Mouse (Mus musculus) midbrain, embryonic 15.5 days (tissue): ENCODE results near the gene Abhd14a. TPM values are rescaled to one million over a fixed set of nuclear protein-coding genes. Genes with fewer than 3 reads are reported as not detected.
"Not testable (repeated sequence)": the region's sequence is repeated elsewhere in the genome, so short reads cannot be mapped to it uniquely, and the experiment has no call there.

Experiments
- ATAC-seq: fragments of 200-750 bp; cut with Nextera tagmentation; replicated peaks from 2 replicates; pipeline ENCODE4 v1.8.0; 2017; ENCODE audit warnings: moderate TSS enrichment
- H3K27ac ChIP-seq: fragments of 300-500 bp; sonication (generic); 2 replicates; pipeline ENCODE4 v1.5.1; 2015; ENCODE audit warnings: mild to moderate bottlenecking, inconsistent platforms
- H3K27me3 ChIP-seq: fragments of 300-500 bp; sonication (generic); replicated peaks from 2 replicates; pipeline ENCODE4 v1.6.1; 2015; ENCODE audit warnings: inconsistent platforms
- H3K36me3 ChIP-seq: fragments of 300-500 bp; sonication (generic); replicated peaks from 2 replicates; pipeline ENCODE4 v1.6.1; 2015; ENCODE audit warnings: inconsistent platforms
- H3K4me1 ChIP-seq: fragments of 300-500 bp; sonication (generic); 2 replicates; pipeline ENCODE4 v1.6.1; 2015; ENCODE audit warnings: inconsistent platforms
- H3K4me2 ChIP-seq: fragments of 300-500 bp; sonication (generic); 2 replicates; pipeline ENCODE4 v1.6.1; 2015; ENCODE audit warnings: inconsistent platforms, mild to moderate bottlenecking, moderate library complexity
- H3K4me3 ChIP-seq: fragments of 300-500 bp; sonication (generic); 2 replicates; pipeline ENCODE4 v1.5.1; 2015; ENCODE audit warnings: mild to moderate bottlenecking, inconsistent platforms
- H3K9ac ChIP-seq: fragments of 300-500 bp; sonication (generic); 2 replicates; pipeline ENCODE4 v1.6.1; 2015; ENCODE audit warnings: mild to moderate bottlenecking, inconsistent platforms
- H3K9me3 ChIP-seq: fragments of 300-500 bp; sonication (generic); 2 replicates; pipeline ENCODE4 v1.6.1; 2016; ENCODE audit warnings: inconsistent platforms
- WGBS: fragments of 180-500 bp; shearing (Covaris S2); methylation state at CpG from one replicate; pipeline ENCODE4 v1.1.7; 2015; ENCODE audit warnings: mixed read lengths; 5-methylcytosine and 5-hydroxymethylcytosine counted together
- polyA plus RNA-seq: library from polyadenylated mRNA; unstranded; fragments of >200 nt; fragmentation: Nextera tagmentation; extraction: Ambion mirVana; gene quantifications from 2 replicates; pipeline ENCODE4 v1.2.1, GENCODE M21; 2015

Abhd14a gene
- polyA plus RNA-seq = 71.2 and 71.3 TPM in 2 replicates

DNA sequence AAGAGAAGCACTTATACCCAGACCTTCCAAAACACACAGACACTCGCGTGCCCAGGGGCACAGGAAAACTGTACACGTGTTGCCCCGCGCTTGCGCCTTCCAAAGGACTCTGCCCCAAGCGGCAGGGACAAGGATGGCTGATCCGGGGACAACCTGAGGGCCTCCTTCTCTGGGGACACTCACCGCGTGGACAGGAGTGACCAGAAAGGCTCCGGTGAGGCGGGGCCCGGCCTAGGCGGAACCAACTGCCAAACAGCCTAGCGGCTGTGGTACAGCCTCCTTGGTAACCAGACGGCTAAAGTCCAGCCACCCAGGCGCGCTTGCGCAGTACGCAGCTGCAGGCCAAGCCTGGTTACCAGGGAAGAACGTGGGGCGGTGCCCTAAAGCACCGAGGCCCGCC, at the start of gene Abhd14a, which contains the start of gene Abhd14b:
TSS of gene Abhd14a (minus strand) at position 331 of the 400 bp plus-strand sequence.
TSS of gene Abhd14b (plus strand) at position 112 of the 400 bp plus-strand sequence.
- ATAC-seq = peak; percentile 81
- Histone ChIP-seq H3K9me3 (no peaks in the 10 kb centered on the region), H3K27me3 (no peaks in the 10 kb centered on the region), H3K9ac (peak within 1 kb of the TSS; percentile 66), H3K4me3 (peak within 1 kb of the TSS; percentile 45), H3K27ac (peak within 1 kb of the TSS; percentile 70), H3K36me3 (no peaks in the 10 kb centered on the region), H3K4me2 (peak within 1 kb of the TSS; percentile 76), H3K4me1 (peaks cover 34% of the 10 kb centered on the region)
- under 1% methylated on average over 24 of the region's 24 CpGs for WGBS

- peaks cover 16% of the 10 kb centered on the region for H3K36me3 ChIP-seq
- H3K4me2 ChIP-seq, ATAC-seq, H3K9me3 ChIP-seq, H3K4me1 ChIP-seq, H3K27me3 ChIP-seq, H3K27ac ChIP-seq, H3K9ac ChIP-seq, H3K4me3 ChIP-seq: not testable (repeated sequence)
- WGBS = 86% methylated on average over 6 of the region's 6 CpGs
These were observed 40.1 kb upstream of the Abhd14a start for GRCm38 (mm10) chr9:106487602-106488001.

- WGBS = 81% methylated on average over 10 of the region's 10 CpGs
- no peak overlapping the region for H3K4me2 ChIP-seq
- H3K9ac ChIP-seq = no peak overlapping the region
- H3K4me3 ChIP-seq = no peak overlapping the region
- H3K27me3 ChIP-seq = no peaks in the 10 kb centered on the region
- H3K9me3 ChIP-seq = no peaks in the 10 kb centered on the region
- ATAC-seq = no peak
- H3K4me1 ChIP-seq = no peaks in the 10 kb centered on the region
- H3K36me3 ChIP-seq = peaks cover 20% of the 10 kb centered on the region
- no peak overlapping the region for H3K27ac ChIP-seq
These were observed 37.6 kb upstream of the Abhd14a start for GRCm38 (mm10) chr9:106485076-106485475.

DNA sequence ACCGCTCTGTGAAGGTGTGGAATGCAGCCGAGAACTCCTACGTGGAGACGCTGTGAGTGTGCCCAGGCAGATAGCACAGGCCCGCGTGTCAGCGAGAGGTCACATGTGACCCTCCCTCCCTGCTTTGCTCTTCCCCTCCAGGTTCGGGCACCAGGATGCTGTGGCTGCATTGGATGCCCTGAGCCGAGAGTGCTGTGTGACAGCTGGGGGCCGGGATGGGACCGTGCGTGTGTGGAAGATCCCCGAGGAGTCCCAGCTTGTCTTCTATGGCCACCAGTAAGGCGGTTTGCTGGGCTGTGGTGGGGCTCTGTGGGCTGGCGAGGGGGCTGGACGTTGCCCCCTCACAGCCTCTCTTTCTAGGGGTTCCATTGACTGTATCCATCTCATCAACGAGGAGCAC, 36.1 kb upstream of the Abhd14a start:
- no peak overlapping the region for H3K4me3 ChIP-seq
- H3K9ac ChIP-seq = no peak overlapping the region
- ATAC-seq = no peak
- H3K27me3 ChIP-seq = no peaks in the 10 kb centered on the region
- H3K4me1 ChIP-seq = peaks cover 1% of the 10 kb centered on the region; the same call in 1 of the 2 replicates
- no peaks in the 10 kb centered on the region for H3K9me3 ChIP-seq
- H3K36me3 ChIP-seq = peaks cover 20% of the 10 kb centered on the region
- WGBS = 94% methylated on average over 17 of the region's 17 CpGs
- H3K4me2 ChIP-seq = no peak overlapping the region
- H3K27ac ChIP-seq = no peak overlapping the region

GRCm38 (mm10) chr9:106483136-106483535, 35.7 kb upstream of the Abhd14a start:
- H3K36me3 ChIP-seq = peaks cover 20% of the 10 kb centered on the region

DNA sequence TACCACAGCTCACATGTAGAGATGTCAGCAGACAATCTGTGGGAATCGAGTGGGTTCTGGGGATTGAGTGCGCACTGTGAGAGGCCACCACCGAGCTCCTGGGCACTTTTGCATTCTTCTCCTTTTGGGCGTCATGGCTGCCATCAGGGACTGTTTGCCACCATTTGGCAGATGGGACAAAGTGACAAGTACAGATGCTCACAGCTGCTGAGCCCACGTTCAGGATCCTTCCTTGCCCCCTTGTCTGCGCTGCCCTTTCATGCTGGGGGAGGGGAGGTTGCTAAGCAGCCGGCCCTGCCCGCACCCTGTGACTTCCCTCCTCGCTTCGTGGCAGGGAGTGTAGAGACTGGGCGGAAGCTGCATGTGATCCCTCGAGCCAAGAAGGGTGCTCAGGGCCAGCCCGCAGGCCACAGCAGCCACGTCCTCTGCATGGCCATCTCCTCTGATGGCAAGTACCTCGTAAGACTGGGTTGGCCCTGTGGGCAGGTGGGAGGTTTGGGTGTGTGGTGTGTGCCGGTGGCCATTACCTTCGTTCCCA, 35.2 kb upstream of the Abhd14a start:
- ATAC-seq = no peak
- no peak overlapping the region for H3K4me2 ChIP-seq
- H3K4me1 ChIP-seq = peaks cover 11% of the 10 kb centered on the region
- peaks cover 20% of the 10 kb centered on the region for H3K36me3 ChIP-seq
- H3K27me3 ChIP-seq = no peaks in the 10 kb centered on the region
- no peaks in the 10 kb centered on the region for H3K9me3 ChIP-seq
- WGBS = 91% methylated on average over 17 of the region's 17 CpGs
- no peak overlapping the region for H3K4me3 ChIP-seq
- H3K27ac ChIP-seq = no peak overlapping the region
- no peak overlapping the region for H3K9ac ChIP-seq

More at GRCm38 (mm10) chr9:106483136-106483535, 35.7 kb upstream of the Abhd14a start:
- Histone ChIP-seq H3K27ac (no peak overlapping the region), H3K9me3 (no peaks in the 10 kb centered on the region), H3K4me3 (no peak overlapping the region), H3K4me2 (no peak overlapping the region), H3K9ac (no peak overlapping the region), H3K4me1 (peaks cover 6% of the 10 kb centered on the region), H3K27me3 (no peaks in the 10 kb centered on the region)
- ATAC-seq = no peak
- WGBS = 96% methylated on average over 10 of the region's 10 CpGs

GRCm38 (mm10) chr9:106481676-106482075, 34.2 kb upstream of the Abhd14a start:
- Histone ChIP-seq H3K9me3 (no peaks in the 10 kb centered on the region), H3K27me3 (no peaks in the 10 kb centered on the region), H3K36me3 (peaks cover 20% of the 10 kb centered on the region), H3K4me1 (peaks cover 13% of the 10 kb centered on the region), H3K4me2 (no peak overlapping the region), H3K4me3 (no peak overlapping the region), H3K27ac (no peak overlapping the region), H3K9ac (no peak overlapping the region)
- WGBS = 91% methylated on average over 13 of the region's 13 CpGs
- ATAC-seq = no peak

DNA sequence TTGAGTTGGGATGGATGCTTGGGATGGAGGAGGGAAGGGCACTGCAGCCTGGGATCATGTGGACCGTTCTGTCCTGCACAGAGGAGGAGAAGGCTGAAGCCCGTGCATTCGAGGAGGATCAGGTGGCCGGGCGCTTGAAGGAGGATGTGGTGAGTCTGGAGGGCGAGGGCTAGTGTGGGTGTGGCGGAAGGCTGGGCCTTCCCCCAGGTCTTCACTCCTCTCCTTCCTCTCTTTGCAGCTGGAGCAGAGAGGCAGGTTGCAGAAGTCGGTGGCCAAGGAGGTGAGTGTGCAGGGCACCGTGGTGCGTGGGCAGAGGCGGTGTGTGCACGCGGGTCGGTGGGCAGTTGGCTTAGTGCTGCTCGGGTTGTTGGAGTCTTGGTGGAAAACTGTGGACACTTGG, 33.6 kb upstream of the Abhd14a start:
- Histone ChIP-seq H3K9me3 (no peaks in the 10 kb centered on the region), H3K9ac (no peak overlapping the region), H3K4me1 (peaks cover 19% of the 10 kb centered on the region), H3K27ac (no peak overlapping the region), H3K27me3 (no peaks in the 10 kb centered on the region), H3K4me3 (no peak overlapping the region), H3K36me3 (peaks cover 20% of the 10 kb centered on the region), H3K4me2 (no peak overlapping the region)
- no peak for ATAC-seq
- 97% methylated on average over 15 of the region's 15 CpGs for WGBS

- Histone ChIP-seq H3K27ac (no peak overlapping the region), H3K4me3 (no peak overlapping the region), H3K4me1 (peaks cover 21% of the 10 kb centered on the region), H3K36me3 (peaks cover 20% of the 10 kb centered on the region), H3K9me3 (no peaks in the 10 kb centered on the region), H3K4me2 (no peak overlapping the region), H3K9ac (no peak overlapping the region), H3K27me3 (no peaks in the 10 kb centered on the region)
- ATAC-seq = no peak
- 97% methylated on average over 7 of the region's 7 CpGs for WGBS
These were observed 33.1 kb upstream of the Abhd14a start for GRCm38 (mm10) chr9:106480541-106480940.

DNA sequence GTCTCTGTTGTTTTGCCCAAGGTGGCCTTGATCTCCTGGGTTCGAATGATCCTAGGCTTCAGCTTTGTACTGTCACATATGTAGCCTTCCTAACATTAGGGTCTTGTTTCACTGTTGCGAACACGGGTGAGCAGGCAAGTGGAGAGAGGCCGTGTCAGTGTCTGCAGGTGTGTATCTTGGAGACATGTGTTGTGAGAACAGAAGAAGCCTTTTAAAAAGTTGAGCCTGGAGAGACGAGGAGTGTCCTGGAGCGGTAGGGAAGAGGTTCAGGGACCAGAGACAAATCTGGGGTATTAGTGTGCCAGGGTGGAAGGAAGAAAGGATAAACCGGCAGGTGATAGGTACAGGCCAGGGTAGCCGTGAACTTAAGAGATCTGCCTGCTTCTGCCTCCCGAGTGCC, 30.6 kb upstream of the Abhd14a start:
- WGBS = 85% methylated on average over 9 of the region's 9 CpGs
- no peaks in the 10 kb centered on the region for H3K27me3 ChIP-seq
- H3K9ac ChIP-seq = peak overlapping the region; percentile 66; the same call in 1 of the 2 replicates
- H3K4me3 ChIP-seq = peak overlapping the region; percentile 72
- H3K36me3 ChIP-seq = peaks cover 9% of the 10 kb centered on the region
- no peak for ATAC-seq
- H3K4me2 ChIP-seq = peak overlapping the region; percentile 84
- H3K4me1 ChIP-seq = peaks cover 32% of the 10 kb centered on the region
- H3K27ac ChIP-seq = no peak overlapping the region
- no peaks in the 10 kb centered on the region for H3K9me3 ChIP-seq

- 8% methylated on average over 16 of the region's 16 CpGs for WGBS
- Histone ChIP-seq H3K4me3 (peak overlapping the region; percentile 72), H3K27ac (no peak overlapping the region), H3K9me3 (no peaks in the 10 kb centered on the region), H3K36me3 (0 out of 2 replicates have a peak, but pooled peaks cover 5% of the 10 kb centered on the region), H3K4me1 (peaks cover 32% of the 10 kb centered on the region), H3K9ac (peak overlapping the region; percentile 66), H3K4me2 (peak overlapping the region; percentile 84), H3K27me3 (no peaks in the 10 kb centered on the region)
- no peak for ATAC-seq
These were observed 30.2 kb upstream of the Abhd14a start for GRCm38 (mm10) chr9:106477649-106478048.

DNA sequence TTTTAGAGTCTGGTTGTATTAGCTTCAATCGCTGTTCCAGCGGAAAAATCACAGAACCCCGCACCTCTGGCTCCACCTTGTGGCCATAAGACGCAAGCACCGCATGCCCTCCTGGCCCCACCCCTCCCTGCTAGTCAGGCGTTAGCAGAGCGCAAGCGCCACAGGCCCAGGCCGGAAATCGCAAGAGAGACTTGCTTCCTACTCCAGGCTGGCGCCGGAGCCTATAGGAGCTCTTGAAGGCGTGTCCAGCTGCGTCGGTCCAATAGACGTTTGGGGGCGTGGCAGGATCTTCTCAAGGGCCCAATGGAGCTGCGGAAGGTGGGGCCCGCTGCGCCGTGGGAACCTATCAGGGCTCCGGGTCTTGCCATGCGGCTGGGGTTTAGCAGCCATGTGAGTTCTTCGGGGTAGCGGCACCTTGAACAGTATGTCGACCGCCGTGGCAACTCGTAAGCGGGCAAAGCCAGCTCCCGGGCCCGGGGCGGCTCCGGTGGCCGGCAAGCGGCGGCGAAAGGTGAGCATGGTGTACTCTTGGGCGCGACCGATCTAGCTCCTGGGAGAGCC, 29.5 kb upstream of the Abhd14a start, which contains the start of gene Parp3:
TSS of gene Parp3 (minus strand) at position 26 of the 561 bp plus-strand sequence.
- Histone ChIP-seq H3K27ac (0 out of 2 replicates have a peak within 1 kb of the TSS, but pooled peaks have one; percentile 51), H3K9me3 (no peaks in the 10 kb centered on the region), H3K27me3 (no peaks in the 10 kb centered on the region), H3K4me3 (peak within 1 kb of the TSS; percentile 72), H3K9ac (peak within 1 kb of the TSS; percentile 66), H3K36me3 (0 out of 2 replicates have a peak, but pooled peaks cover 4% of the 10 kb centered on the region), H3K4me1 (peaks cover 32% of the 10 kb centered on the region), H3K4me2 (peak within 1 kb of the TSS; percentile 84)
- peak; percentile 99 for ATAC-seq
- under 1% methylated on average over 41 of the region's 41 CpGs for WGBS
